Mouse (Mus musculus): ENCODE measurements around the gene Hoxa4. TPM values are rescaled to one million over a fixed set of nuclear protein-coding genes. Genes with fewer than 3 reads are reported as not detected.

Gene Hoxa4
- polyA plus RNA-seq, 2 experiments, result 0.14 to 0.26 TPM

GRCm38 (mm10) chr6:52238976-52239375 is 47.4 kb upstream of the Hoxa4 start:
- whole genome bisulfite sequencing (ENCODE audit: insufficient replicate concordance), result 5% methylated on average over 7 of the region's 7 CpGs
- TF ChIP-seq EP300 (IDR thresholded peaks at IDR 0.05; ENCODE audit: low read depth) (no peak), CTCF (IDR thresholded peaks at IDR 0.05; ENCODE audit: low read depth) (no peak)
- H3K27me3 ChIP-seq (ENCODE audit: control insufficient read depth, insufficient read depth, low read length), result peaks cover 100% of the 10 kb centered on the region
- H3K9ac ChIP-seq (replicated peaks), result no peak overlapping the region
- ATAC-seq (ENCODE audit: insufficient read depth) (no peak), DNase-seq (ENCODE audit: low read depth in 3 of 3, low spot score in 3 of 3) (no peak)
- H3K4me2 ChIP-seq (ENCODE audit: low read depth), result no peak overlapping the region
- H3K9me3 ChIP-seq (ENCODE audit: control insufficient read depth, low read length), result no peaks in the 10 kb centered on the region
- H3K4me1 ChIP-seq (replicated peaks; ENCODE audit: control insufficient read depth in 2 of 2, insufficient read depth in 2 of 2, low read length in 1 of 2), result no peaks in the 10 kb centered on the region
- no peak overlapping the region for H3K27ac ChIP-seq
- no peaks in the 10 kb centered on the region for H3K36me3 ChIP-seq (replicated peaks; ENCODE audit: control insufficient read depth, insufficient read depth, low read depth)
- H3K4me3 ChIP-seq (ENCODE audit: insufficient read depth in 1 of 2, low read depth in 2 of 2, low read length in 2 of 2), result no peak overlapping the region

- Histone ChIP-seq H3K4me1 (replicated peaks; ENCODE audit: control insufficient read depth in 2 of 2, insufficient read depth in 2 of 2, low read length in 1 of 2) (no peaks in the 10 kb centered on the region), H3K36me3 (replicated peaks; ENCODE audit: control insufficient read depth, insufficient read depth, low read depth) (no peaks in the 10 kb centered on the region), H3K27me3 (ENCODE audit: control insufficient read depth, insufficient read depth, low read length) (peaks cover 100% of the 10 kb centered on the region), H3K27ac (no peak overlapping the region), H3K9ac (replicated peaks) (no peak overlapping the region), H3K4me2 (ENCODE audit: low read depth) (no peak overlapping the region), H3K9me3 (ENCODE audit: control insufficient read depth, low read length) (no peaks in the 10 kb centered on the region), H3K4me3 (ENCODE audit: insufficient read depth in 1 of 2, low read depth in 2 of 2, low read length in 2 of 2) (no peak overlapping the region)
- no peak for TF ChIP-seq CTCF (IDR thresholded peaks at IDR 0.05; ENCODE audit: low read depth)
- TF ChIP-seq EP300 (IDR thresholded peaks at IDR 0.05; ENCODE audit: low read depth), result no peak
- WGBS (ENCODE audit: insufficient replicate concordance), result 8% methylated on average over 7 of the region's 7 CpGs
- ATAC-seq (ENCODE audit: insufficient read depth), result no peak
- DNase-seq (ENCODE audit: low read depth in 3 of 3, low spot score in 3 of 3), result no peak
These were observed 46.6 kb upstream of the Hoxa4 start for GRCm38 (mm10) chr6:52238155-52238545.

GRCm38 (mm10) chr6:52237346-52238154 is 46.0 kb upstream of the Hoxa4 start:
- no peak overlapping the region for H3K4me2 ChIP-seq (ENCODE audit: low read depth)
- peaks cover 100% of the 10 kb centered on the region for H3K27me3 ChIP-seq (ENCODE audit: control insufficient read depth, insufficient read depth, low read length)
- 13% methylated on average over 10 of the region's 10 CpGs for WGBS (ENCODE audit: insufficient replicate concordance)
- ATAC-seq (ENCODE audit: insufficient read depth) (no peak), DNase-seq (ENCODE audit: low read depth in 3 of 3, low spot score in 3 of 3) (no peak)
- TF ChIP-seq CTCF (IDR thresholded peaks at IDR 0.05; ENCODE audit: low read depth), result no peak
- TF ChIP-seq EP300 (IDR thresholded peaks at IDR 0.05; ENCODE audit: low read depth), result no peak
- H3K4me3 ChIP-seq (ENCODE audit: insufficient read depth in 1 of 2, low read depth in 2 of 2, low read length in 2 of 2), result no peak overlapping the region
- H3K36me3 ChIP-seq (replicated peaks; ENCODE audit: control insufficient read depth, insufficient read depth, low read depth), result no peaks in the 10 kb centered on the region
- H3K9me3 ChIP-seq (ENCODE audit: control insufficient read depth, low read length), result no peaks in the 10 kb centered on the region
- H3K4me1 ChIP-seq (replicated peaks; ENCODE audit: control insufficient read depth in 2 of 2, insufficient read depth in 2 of 2, low read length in 1 of 2), result no peaks in the 10 kb centered on the region
- H3K27ac ChIP-seq, result no peak overlapping the region
- no peak overlapping the region for H3K9ac ChIP-seq (replicated peaks)

GRCm38 (mm10) chr6:52236806-52237205 is 45.3 kb upstream of the Hoxa4 start:
- H3K4me2 ChIP-seq (ENCODE audit: low read depth), result no peak overlapping the region
- ATAC-seq (ENCODE audit: insufficient read depth), result no peak
- peaks cover 100% of the 10 kb centered on the region for H3K27me3 ChIP-seq (ENCODE audit: control insufficient read depth, insufficient read depth, low read length)
- H3K4me1 ChIP-seq (replicated peaks; ENCODE audit: control insufficient read depth in 2 of 2, insufficient read depth in 2 of 2, low read length in 1 of 2), result no peaks in the 10 kb centered on the region
- no peak for DNase-seq (ENCODE audit: low read depth in 3 of 3, low spot score in 3 of 3)
- H3K9ac ChIP-seq (replicated peaks), result no peak overlapping the region
- no peaks in the 10 kb centered on the region for H3K9me3 ChIP-seq (ENCODE audit: control insufficient read depth, low read length)
- H3K4me3 ChIP-seq (ENCODE audit: insufficient read depth in 1 of 2, low read depth in 2 of 2, low read length in 2 of 2), result no peak overlapping the region
- 23% methylated on average over 3 of the region's 3 CpGs for WGBS (ENCODE audit: insufficient replicate concordance)
- TF ChIP-seq CTCF (IDR thresholded peaks at IDR 0.05; ENCODE audit: low read depth) (no peak), EP300 (IDR thresholded peaks at IDR 0.05; ENCODE audit: low read depth) (no peak)
- H3K36me3 ChIP-seq (replicated peaks; ENCODE audit: control insufficient read depth, insufficient read depth, low read depth), result no peaks in the 10 kb centered on the region
- no peak overlapping the region for H3K27ac ChIP-seq

GRCm38 (mm10) chr6:52235866-52236265 is 44.3 kb upstream of the Hoxa4 start:
- ATAC-seq (ENCODE audit: insufficient read depth) (no peak), DNase-seq (ENCODE audit: low read depth in 3 of 3, low spot score in 3 of 3) (no peak)
- H3K4me1 ChIP-seq (replicated peaks; ENCODE audit: control insufficient read depth in 2 of 2, insufficient read depth in 2 of 2, low read length in 1 of 2), result no peaks in the 10 kb centered on the region
- no peak overlapping the region for H3K9ac ChIP-seq (replicated peaks)
- H3K9me3 ChIP-seq (ENCODE audit: control insufficient read depth, low read length), result no peaks in the 10 kb centered on the region
- H3K4me2 ChIP-seq (ENCODE audit: low read depth), result no peak overlapping the region
- peaks cover 99% of the 10 kb centered on the region for H3K27me3 ChIP-seq (ENCODE audit: control insufficient read depth, insufficient read depth, low read length)
- TF ChIP-seq EP300 (IDR thresholded peaks at IDR 0.05; ENCODE audit: low read depth) (no peak), CTCF (IDR thresholded peaks at IDR 0.05; ENCODE audit: low read depth) (no peak)
- WGBS (ENCODE audit: insufficient replicate concordance), result 28% methylated on average over 6 of the region's 6 CpGs
- no peaks in the 10 kb centered on the region for H3K36me3 ChIP-seq (replicated peaks; ENCODE audit: control insufficient read depth, insufficient read depth, low read depth)
- H3K27ac ChIP-seq, result no peak overlapping the region
- no peak overlapping the region for H3K4me3 ChIP-seq (ENCODE audit: insufficient read depth in 1 of 2, low read depth in 2 of 2, low read length in 2 of 2)
